Mouse (Mus musculus): Measurements from ENCODE around the gene Zbtb20. TPM values are rescaled to one million over a fixed set of nuclear protein-coding genes. Genes with fewer than 3 reads are reported as not detected.

Gene Zbtb20
- polyA plus RNA-seq, 1 experiment = 4.0 TPM

DNA sequence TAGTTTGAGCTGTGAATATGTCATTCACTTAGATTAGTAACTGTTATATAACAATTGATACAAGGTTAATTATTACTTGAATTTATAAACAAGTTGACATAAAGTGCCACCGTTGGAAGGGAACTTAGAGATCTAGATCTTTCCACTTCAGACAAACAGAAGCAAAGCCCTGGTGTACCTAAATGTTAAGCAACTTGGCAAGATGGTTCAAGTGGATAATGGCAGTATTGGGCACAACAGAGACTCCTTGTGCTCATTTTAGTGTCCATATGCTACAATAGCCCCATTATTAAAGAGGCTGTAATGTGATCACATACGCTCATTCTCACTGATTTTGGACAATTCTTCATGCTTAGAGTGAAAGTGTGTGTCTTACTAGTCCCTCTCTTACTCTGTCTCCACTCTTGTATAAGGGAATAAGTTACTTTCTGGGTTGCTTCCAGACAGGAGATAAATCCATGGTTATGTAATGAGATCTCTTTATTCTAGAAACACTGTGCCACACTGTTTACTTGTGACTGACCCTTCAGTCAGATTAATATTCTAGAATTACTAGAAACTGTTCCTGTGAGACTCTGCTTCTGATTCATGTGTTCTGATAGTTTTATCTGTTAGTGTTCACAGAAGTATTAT lies 293.7 kb downstream of the Zbtb20 start:
- no peaks in the 10 kb centered on the region for H3K79me2 ChIP-seq (ENCODE audit: control insufficient read depth, insufficient read depth)
- no peak for TF ChIP-seq CEBPB (IDR thresholded peaks at IDR 0.05; ENCODE audit: low read depth)
- no peak for TF ChIP-seq MYOD1 (IDR thresholded peaks at IDR 0.05; ENCODE audit: control insufficient read depth, insufficient read length, low read depth)
- no peak for TF ChIP-seq MYOG (IDR thresholded peaks at IDR 0.05; ENCODE audit: control insufficient read depth, extremely low read depth, insufficient read length)
- TF ChIP-seq USF1 (IDR thresholded peaks at IDR 0.05; ENCODE audit: low read depth) = no peak
- no peak for TF ChIP-seq FOSL1 (IDR thresholded peaks at IDR 0.05; ENCODE audit: insufficient read depth, low read length, poor library complexity, severe bottlenecking)
- TF ChIP-seq CTCF (IDR thresholded peaks at IDR 0.05; ENCODE audit: control insufficient read depth, insufficient read depth, insufficient read length) = no peak
- no peak for TF ChIP-seq MAX (IDR thresholded peaks at IDR 0.05)
- H3K79me3 ChIP-seq (ENCODE audit: low read depth) = no peaks in the 10 kb centered on the region
- no peaks in the 10 kb centered on the region for H3K36me3 ChIP-seq (ENCODE audit: control insufficient read depth, insufficient read depth)
- no peaks in the 10 kb centered on the region for H3K27me3 ChIP-seq (ENCODE audit: control insufficient read depth, insufficient read depth, insufficient read length)
- H3ac ChIP-seq (ENCODE audit: control insufficient read depth, insufficient read length, low read depth) = no peak overlapping the region
- no peak overlapping the region for H3K4me3 ChIP-seq (ENCODE audit: insufficient read depth, poor library complexity, severe bottlenecking)

DNA sequence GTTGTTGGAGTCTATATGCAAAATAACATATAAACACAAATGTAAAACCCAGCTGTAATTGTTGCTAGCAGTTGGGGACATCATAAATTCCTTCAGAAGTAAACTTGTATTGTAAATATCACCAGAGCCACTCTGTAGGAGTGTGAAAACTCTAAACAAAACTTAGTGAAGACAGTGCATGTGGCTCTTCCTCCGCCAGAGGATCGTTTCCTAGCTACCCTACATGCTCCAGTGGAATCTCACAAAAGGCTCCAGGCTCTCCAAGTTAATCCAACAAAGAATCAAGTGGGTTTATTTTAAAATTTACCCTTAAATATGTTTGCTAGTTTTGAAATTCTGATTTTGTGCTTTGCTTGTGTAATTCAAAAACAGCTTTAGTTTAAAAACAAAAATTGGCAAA lies 296.5 kb downstream of the Zbtb20 start:
- no peak overlapping the region for H3K4me3 ChIP-seq (ENCODE audit: insufficient read depth, poor library complexity, severe bottlenecking)
- H3K79me2 ChIP-seq (ENCODE audit: control insufficient read depth, insufficient read depth) = no peaks in the 10 kb centered on the region
- H3ac ChIP-seq (ENCODE audit: control insufficient read depth, insufficient read length, low read depth) = no peak overlapping the region
- no peaks in the 10 kb centered on the region for H3K36me3 ChIP-seq (ENCODE audit: control insufficient read depth, insufficient read depth)
- H3K79me3 ChIP-seq (ENCODE audit: low read depth) = no peaks in the 10 kb centered on the region
- H3K27me3 ChIP-seq (ENCODE audit: control insufficient read depth, insufficient read depth, insufficient read length) = no peaks in the 10 kb centered on the region
- no peak for TF ChIP-seq CTCF (IDR thresholded peaks at IDR 0.05; ENCODE audit: control insufficient read depth, insufficient read depth, insufficient read length)
- TF ChIP-seq USF1 (IDR thresholded peaks at IDR 0.05; ENCODE audit: low read depth) = no peak
- no peak for TF ChIP-seq MYOD1 (IDR thresholded peaks at IDR 0.05; ENCODE audit: control insufficient read depth, insufficient read length, low read depth)
- TF ChIP-seq MAX (IDR thresholded peaks at IDR 0.05) = no peak
- TF ChIP-seq MYOG (IDR thresholded peaks at IDR 0.05; ENCODE audit: control insufficient read depth, extremely low read depth, insufficient read length) = no peak
- TF ChIP-seq FOSL1 (IDR thresholded peaks at IDR 0.05; ENCODE audit: insufficient read depth, low read length, poor library complexity, severe bottlenecking) = no peak
- no peak for TF ChIP-seq CEBPB (IDR thresholded peaks at IDR 0.05; ENCODE audit: low read depth)

DNA sequence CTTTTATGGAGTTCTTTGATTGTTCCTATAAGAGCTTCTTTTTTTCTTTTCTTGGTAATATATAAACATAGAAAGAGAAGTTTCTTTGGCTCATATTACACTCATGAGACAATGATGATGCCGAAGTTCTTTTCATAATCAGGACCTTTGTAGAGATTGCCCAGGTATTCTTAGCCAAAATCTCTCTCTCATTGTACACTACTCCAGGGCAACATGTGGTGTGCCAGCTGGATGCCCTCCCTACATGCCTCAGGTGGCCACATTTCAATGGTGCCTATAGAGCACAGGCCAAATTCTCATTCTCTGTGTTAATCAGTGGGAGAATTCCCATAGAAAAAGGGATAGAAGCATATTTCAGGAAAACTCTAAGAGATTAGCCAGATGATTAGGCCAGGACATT lies 297.2 kb downstream of the Zbtb20 start:
- Histone ChIP-seq H3K4me3 (ENCODE audit: insufficient read depth, poor library complexity, severe bottlenecking) (no peak overlapping the region), H3K36me3 (ENCODE audit: control insufficient read depth, insufficient read depth) (no peaks in the 10 kb centered on the region), H3K27me3 (ENCODE audit: control insufficient read depth, insufficient read depth, insufficient read length) (no peaks in the 10 kb centered on the region), H3ac (ENCODE audit: control insufficient read depth, insufficient read length, low read depth) (no peak overlapping the region), H3K79me3 (ENCODE audit: low read depth) (no peaks in the 10 kb centered on the region), H3K79me2 (ENCODE audit: control insufficient read depth, insufficient read depth) (no peaks in the 10 kb centered on the region)
- TF ChIP-seq CEBPB (IDR thresholded peaks at IDR 0.05; ENCODE audit: low read depth) = no peak
- no peak for TF ChIP-seq MYOG (IDR thresholded peaks at IDR 0.05; ENCODE audit: control insufficient read depth, extremely low read depth, insufficient read length)
- TF ChIP-seq FOSL1 (IDR thresholded peaks at IDR 0.05; ENCODE audit: insufficient read depth, low read length, poor library complexity, severe bottlenecking) = no peak
- TF ChIP-seq CTCF (IDR thresholded peaks at IDR 0.05; ENCODE audit: control insufficient read depth, insufficient read depth, insufficient read length) = no peak

DNA sequence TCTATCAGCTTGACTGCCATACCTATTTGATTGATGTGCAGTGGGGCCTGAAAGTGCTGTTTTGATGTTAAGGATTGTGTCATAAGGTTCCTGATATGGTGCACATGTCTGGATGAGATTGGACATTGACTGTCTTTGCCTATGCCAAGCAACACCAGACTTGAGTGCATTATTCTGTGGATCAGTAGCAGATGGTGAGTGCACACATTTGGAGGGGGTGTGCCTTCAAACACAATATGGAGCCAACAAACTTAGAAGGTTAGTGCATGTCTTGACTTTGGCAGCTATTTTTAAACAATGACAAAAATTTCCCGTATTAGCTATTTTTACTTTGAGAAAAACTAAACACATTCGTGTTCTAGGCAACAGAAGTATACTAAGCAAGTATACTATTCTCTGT lies 299.1 kb downstream of the Zbtb20 start:
- H3K27me3 ChIP-seq (ENCODE audit: control insufficient read depth, insufficient read depth, insufficient read length) = no peaks in the 10 kb centered on the region
- H3K36me3 ChIP-seq (ENCODE audit: control insufficient read depth, insufficient read depth) = no peaks in the 10 kb centered on the region
- TF ChIP-seq MYOG (IDR thresholded peaks at IDR 0.05; ENCODE audit: control insufficient read depth, extremely low read depth, insufficient read length) (no peak), FOSL1 (IDR thresholded peaks at IDR 0.05; ENCODE audit: insufficient read depth, low read length, poor library complexity, severe bottlenecking) (no peak), MYOD1 (IDR thresholded peaks at IDR 0.05; ENCODE audit: control insufficient read depth, insufficient read length, low read depth) (no peak), USF1 (IDR thresholded peaks at IDR 0.05; ENCODE audit: low read depth) (no peak), CEBPB (IDR thresholded peaks at IDR 0.05; ENCODE audit: low read depth) (no peak), MAX (IDR thresholded peaks at IDR 0.05) (no peak), CTCF (IDR thresholded peaks at IDR 0.05; ENCODE audit: control insufficient read depth, insufficient read depth, insufficient read length) (no peak)
- H3K79me2 ChIP-seq (ENCODE audit: control insufficient read depth, insufficient read depth) = no peaks in the 10 kb centered on the region
- H3ac ChIP-seq (ENCODE audit: control insufficient read depth, insufficient read length, low read depth) = no peak overlapping the region
- no peak overlapping the region for H3K4me3 ChIP-seq (ENCODE audit: insufficient read depth, poor library complexity, severe bottlenecking)
- no peaks in the 10 kb centered on the region for H3K79me3 ChIP-seq (ENCODE audit: low read depth)

DNA sequence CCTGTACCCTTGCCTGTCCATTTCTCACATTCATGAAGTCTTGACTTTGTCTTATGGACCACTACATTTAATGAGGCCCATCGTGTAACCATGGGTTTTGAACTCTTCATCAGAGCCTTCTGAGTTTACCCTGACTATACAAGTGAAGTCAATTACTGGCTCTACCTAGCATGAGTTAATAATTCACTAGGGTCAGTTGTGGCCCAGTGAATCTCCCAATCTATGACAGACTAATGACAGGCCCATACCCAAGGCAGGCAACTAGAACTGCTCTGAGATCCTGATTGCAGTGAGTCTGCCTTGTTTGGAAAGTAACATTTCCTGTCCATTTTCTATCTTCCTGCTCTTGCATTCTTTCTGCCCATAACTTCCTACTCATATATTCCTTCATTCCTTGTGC lies 305.4 kb downstream of the Zbtb20 start:
- Histone ChIP-seq H3K36me3 (ENCODE audit: control insufficient read depth, insufficient read depth) (no peaks in the 10 kb centered on the region), H3ac (ENCODE audit: control insufficient read depth, insufficient read length, low read depth) (no peak overlapping the region), H3K79me2 (ENCODE audit: control insufficient read depth, insufficient read depth) (no peaks in the 10 kb centered on the region), H3K27me3 (ENCODE audit: control insufficient read depth, insufficient read depth, insufficient read length) (no peaks in the 10 kb centered on the region), H3K4me3 (ENCODE audit: insufficient read depth, poor library complexity, severe bottlenecking) (no peak overlapping the region), H3K79me3 (ENCODE audit: low read depth) (no peaks in the 10 kb centered on the region)
- TF ChIP-seq USF1 (IDR thresholded peaks at IDR 0.05; ENCODE audit: low read depth) (no peak), CEBPB (IDR thresholded peaks at IDR 0.05; ENCODE audit: low read depth) (no peak), MYOG (IDR thresholded peaks at IDR 0.05; ENCODE audit: control insufficient read depth, extremely low read depth, insufficient read length) (no peak)

DNA sequence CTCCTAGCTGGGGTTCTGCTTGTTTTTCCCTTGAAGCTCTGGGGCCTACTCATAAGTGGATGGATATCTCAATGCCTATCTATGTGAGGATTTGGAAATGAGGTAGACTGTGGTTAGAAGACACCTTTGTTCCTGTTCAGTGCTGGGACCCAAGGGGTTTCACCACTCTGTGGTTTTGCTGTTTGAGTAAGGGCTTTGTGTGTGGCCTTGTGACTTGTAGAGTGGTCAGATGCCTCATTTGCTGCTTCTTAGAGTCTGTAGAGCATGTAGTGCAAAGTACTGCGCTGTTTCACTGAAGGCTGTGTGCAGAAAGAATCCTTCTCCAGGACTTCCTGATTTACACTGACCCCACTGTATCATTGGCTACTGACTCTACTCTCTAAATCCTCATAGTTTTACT lies 314.7 kb downstream of the Zbtb20 start:
- TF ChIP-seq MAX (IDR thresholded peaks at IDR 0.05) (no peak), USF1 (IDR thresholded peaks at IDR 0.05; ENCODE audit: low read depth) (no peak), FOSL1 (IDR thresholded peaks at IDR 0.05; ENCODE audit: insufficient read depth, low read length, poor library complexity, severe bottlenecking) (no peak), CTCF (IDR thresholded peaks at IDR 0.05; ENCODE audit: control insufficient read depth, insufficient read depth, insufficient read length) (no peak), MYOD1 (IDR thresholded peaks at IDR 0.05; ENCODE audit: control insufficient read depth, insufficient read length, low read depth) (no peak)
- H3K79me2 ChIP-seq (ENCODE audit: control insufficient read depth, insufficient read depth) = no peaks in the 10 kb centered on the region

More for the DNA sequence above, 314.7 kb downstream of the Zbtb20 start:
- Histone ChIP-seq H3K4me3 (ENCODE audit: insufficient read depth, poor library complexity, severe bottlenecking) (no peak overlapping the region), H3ac (ENCODE audit: control insufficient read depth, insufficient read length, low read depth) (no peak overlapping the region), H3K79me3 (ENCODE audit: low read depth) (no peaks in the 10 kb centered on the region), H3K36me3 (ENCODE audit: control insufficient read depth, insufficient read depth) (no peaks in the 10 kb centered on the region), H3K27me3 (ENCODE audit: control insufficient read depth, insufficient read depth, insufficient read length) (no peaks in the 10 kb centered on the region)

All from C2C12 (cell line).